15 mouse cellular contexts compared by ENCODE assay signal in the genomic region with DNA sequence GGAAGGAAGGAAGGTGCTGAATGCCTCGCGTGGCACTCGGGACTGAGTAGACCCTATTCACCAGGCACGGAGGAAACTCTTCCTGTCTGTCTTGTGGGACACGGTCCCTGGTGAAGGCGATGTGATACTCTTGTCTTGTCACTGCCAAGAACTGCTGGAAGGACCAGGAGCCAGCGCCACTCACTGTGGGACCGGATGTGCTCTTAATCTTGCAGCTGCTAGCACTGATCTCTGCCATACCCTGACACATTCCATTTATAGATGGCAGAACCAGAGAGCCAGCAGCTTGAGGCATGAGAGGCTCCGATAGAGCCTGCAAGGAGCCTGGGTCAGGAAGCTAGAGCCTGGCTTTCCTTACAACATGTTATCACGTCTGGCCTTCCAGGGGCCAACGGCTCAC. TPM values are rescaled to one million over a fixed set of nuclear protein-coding genes. Genes with fewer than 3 reads are reported as not detected.
DNase-seq lines count a peak whose midpoint lies in the region; ATAC-seq and TF ChIP-seq lines count a peak whose summit lies in the region.
"Had no signal": no experiment of that assay in that cellular context is flagged by ENCODE, and none has a peak within 500 bp of the region (broad histone marks: within the 10 kb centered on the region; RNA-seq: fewer than 3 reads in every experiment).

No protein-coding gene starts in this region.

- no peak overlapping the region for H3K4me2 ChIP-seq in hindbrain, embryonic 16.5 days (ENCODE audit: low read length)
- no peak overlapping the region for H3K4me2 ChIP-seq in limb, embryonic 14.5 days (replicated peaks; ENCODE audit: low read depth, low read length, severe bottlenecking)
- H3K4me2 ChIP-seq in midbrain, postnatal 0 days (ENCODE audit: low read depth, low read length, poor library complexity, severe bottlenecking), result no peak overlapping the region
- H3K4me2 ChIP-seq in forebrain, embryonic 13.5 days, result no peak overlapping the region
- H3K4me2 ChIP-seq: intestine, embryonic 15.5 days had no signal

- 0 out of 2 replicates have a peak, but pooled peaks cover 13% of the 10 kb centered on the region for H3K4me1 ChIP-seq in hindbrain, embryonic 10.5 days (replicated peaks)
- no peaks in the 10 kb centered on the region for H3K4me1 ChIP-seq in hindbrain, embryonic 16.5 days (ENCODE audit: control insufficient read depth, insufficient read depth, low read depth, low read length)
- peaks cover 64% of the 10 kb centered on the region for H3K4me1 ChIP-seq in brown adipose tissue, adult 24 weeks (ENCODE audit: control insufficient read depth, insufficient read depth, insufficient read length, low read length)
- peaks cover 12% of the 10 kb centered on the region for H3K4me1 ChIP-seq in limb, embryonic 14.5 days (ENCODE audit: control insufficient read depth, insufficient read depth, low read length)
- H3K4me1 ChIP-seq in midbrain, postnatal 0 days (ENCODE audit: insufficient read depth, low read length), result no peaks in the 10 kb centered on the region
- H3K4me1 ChIP-seq in forebrain, embryonic 13.5 days, result no peaks in the 10 kb centered on the region

- no peak overlapping the region for H3K9ac ChIP-seq in hindbrain, embryonic 16.5 days (ENCODE audit: low read depth, low read length)
- H3K9ac ChIP-seq in limb, embryonic 14.5 days (ENCODE audit: low read depth, low read length, severe bottlenecking), result no peak overlapping the region
- no peak overlapping the region for H3K9ac ChIP-seq in midbrain, postnatal 0 days (replicated peaks; ENCODE audit: low read length, poor library complexity, severe bottlenecking)
- no peak overlapping the region for H3K9ac ChIP-seq in forebrain, embryonic 13.5 days
- H3K9ac ChIP-seq: intestine, embryonic 15.5 days had no signal

- H3K27me3 ChIP-seq in hindbrain, embryonic 10.5 days (ENCODE audit: insufficient read depth, poor library complexity, severe bottlenecking), result no peaks in the 10 kb centered on the region
- H3K27me3 ChIP-seq in hindbrain, embryonic 16.5 days (replicated peaks; ENCODE audit: control insufficient read depth, insufficient read depth, low read length), result no peaks in the 10 kb centered on the region
- no peaks in the 10 kb centered on the region for H3K27me3 ChIP-seq in limb, embryonic 14.5 days (ENCODE audit: control insufficient read depth, insufficient read depth, low read length)
- H3K27me3 ChIP-seq in midbrain, postnatal 0 days (ENCODE audit: insufficient read depth, low read length), result no peaks in the 10 kb centered on the region
- no peaks in the 10 kb centered on the region for H3K27me3 ChIP-seq in forebrain, embryonic 13.5 days
- H3K27me3 ChIP-seq: intestine, embryonic 15.5 days had no signal

- 86% methylated on average over 11 of the region's 11 CpGs for WGBS in hindbrain, embryonic 10.5 days
- 83% methylated on average over 11 of the region's 11 CpGs for WGBS in hindbrain, embryonic 16.5 days
- 79% methylated on average over 11 of the region's 11 CpGs for WGBS in limb, embryonic 14.5 days
- WGBS in midbrain, postnatal 0 days, result 91% methylated on average over 11 of the region's 11 CpGs
- WGBS in forebrain, embryonic 13.5 days, result 94% methylated on average over 11 of the region's 11 CpGs

- H3K4me3 ChIP-seq in hindbrain, embryonic 10.5 days, result no peak overlapping the region
- H3K4me3 ChIP-seq in hindbrain, embryonic 16.5 days (ENCODE audit: low read length), result no peak overlapping the region
- no peak overlapping the region for H3K4me3 ChIP-seq in brown adipose tissue, adult 24 weeks (ENCODE audit: insufficient read depth, low read depth, low read length)
- no peak overlapping the region for H3K4me3 ChIP-seq in limb, embryonic 14.5 days (replicated peaks; ENCODE audit: low read length)
- no peak overlapping the region for H3K4me3 ChIP-seq in midbrain, postnatal 0 days (ENCODE audit: low read depth, low read length)
- H3K4me3 ChIP-seq in forebrain, embryonic 13.5 days, result no peak overlapping the region
- H3K4me3 ChIP-seq: intestine, embryonic 15.5 days had no signal

- H3K36me3 ChIP-seq in hindbrain, embryonic 10.5 days, result no peaks in the 10 kb centered on the region
- H3K36me3 ChIP-seq in hindbrain, embryonic 16.5 days (ENCODE audit: control insufficient read depth, insufficient read depth, low read length), result no peaks in the 10 kb centered on the region
- no peaks in the 10 kb centered on the region for H3K36me3 ChIP-seq in limb, embryonic 14.5 days (ENCODE audit: control insufficient read depth, insufficient read depth, low read length)
- no peaks in the 10 kb centered on the region for H3K36me3 ChIP-seq in midbrain, postnatal 0 days (ENCODE audit: insufficient read depth, low read length)
- H3K36me3 ChIP-seq in forebrain, embryonic 13.5 days (ENCODE audit: poor library complexity, severe bottlenecking), result no peaks in the 10 kb centered on the region
- H3K36me3 ChIP-seq: intestine, embryonic 15.5 days had no signal

- no peaks in the 10 kb centered on the region for H3K9me3 ChIP-seq in hindbrain, embryonic 10.5 days
- no peaks in the 10 kb centered on the region for H3K9me3 ChIP-seq in hindbrain, embryonic 16.5 days (ENCODE audit: control insufficient read depth, low read length)
- no peaks in the 10 kb centered on the region for H3K9me3 ChIP-seq in limb, embryonic 14.5 days (ENCODE audit: control insufficient read depth, low read length)
- H3K9me3 ChIP-seq in midbrain, postnatal 0 days (ENCODE audit: low read length), result no peaks in the 10 kb centered on the region
- no peaks in the 10 kb centered on the region for H3K9me3 ChIP-seq in forebrain, embryonic 13.5 days (replicated peaks)
- H3K9me3 ChIP-seq: intestine, embryonic 15.5 days had no signal

- ATAC-seq in hindbrain, embryonic 16.5 days, result no peak
- peak; percentile 79 for ATAC-seq in limb, embryonic 14.5 days (ENCODE audit: low FRiP score, low read depth)
- ATAC-seq in midbrain, postnatal 0 days (ENCODE audit: low FRiP score), result no peak
- ATAC-seq in forebrain, embryonic 13.5 days, result no peak
- ATAC-seq: activated CD4-positive, CD25-positive, alpha-beta regulatory T cell, adult 4 months; intestine, embryonic 15.5 days had no signal

- no peak for TF ChIP-seq CTCF in midbrain, postnatal 0 days (IDR thresholded peaks at IDR 0.05)

- no peak for TF ChIP-seq POLR2A in limb, embryonic 14.5 days (IDR thresholded peaks at IDR 0.05; ENCODE audit: borderline replicate concordance, extremely low read depth, insufficient read depth, insufficient read length)

- H3K27ac ChIP-seq in hindbrain, embryonic 10.5 days, result 0 out of 2 replicates have a peak overlapping the region, but pooled peaks have one; percentile 5
- no peak overlapping the region for H3K27ac ChIP-seq in hindbrain, embryonic 16.5 days (ENCODE audit: low read depth, low read length)
- peak overlapping the region; percentile 48 for H3K27ac ChIP-seq in brown adipose tissue, adult 24 weeks (replicated peaks; ENCODE audit: low read depth, low read length)
- H3K27ac ChIP-seq in limb, embryonic 14.5 days (replicated peaks; ENCODE audit: low read depth, low read length), result no peak overlapping the region; the same call in 1 of the 2 replicates
- no peak overlapping the region for H3K27ac ChIP-seq in midbrain, postnatal 0 days (ENCODE audit: low read depth, low read length)
- no peak overlapping the region for H3K27ac ChIP-seq in forebrain, embryonic 13.5 days
- H3K27ac ChIP-seq: intestine, embryonic 15.5 days had no signal

- intact Hi-C loops in gastrocnemius, postnatal 36 days (cut with DNase I), result loop anchor here (5.0 kb wide), 1 partner anchor 44 kb away; no protein-coding TSS in a partner anchor

- DNase-seq in hindbrain, embryonic 10.5 days (ENCODE audit: low spot score), result no peak
- peak; percentile 45 to 57 for DNase-seq in gastrocnemius, postnatal 36 days
- DNase-seq in limb, embryonic 14.5 days (ENCODE audit: low spot score), result peak; percentile 59
- no peak for DNase-seq in midbrain, postnatal 0 days (ENCODE audit: low spot score)
- DNase-seq in left cerebral cortex, adult 11 months (ENCODE audit: low spot score), result no peak
- DNase-seq: B cell, adult 2 months; cerebellum, adult 8-10 months; embryo, embryonic 11 days; left cerebral cortex, postnatal 4 days had no signal

RNA-seq across cellular contexts. Expression of a gene that starts 36.0 kb away (rescaled TPM):
- polyA plus RNA-seq in hindbrain, embryonic 10.5 days (2016; fragmentation: Nextera tagmentation; extraction: Ambion mirVana), result 122 and 123 TPM in 2 replicates
- polyA plus RNA-seq in hindbrain, embryonic 16.5 days (2015; fragmentation: Nextera tagmentation; extraction: Ambion mirVana), result 68.6 and 105 TPM in 2 replicates
- polyA plus RNA-seq in brown adipose tissue, adult 24 weeks (2012; ENCODE audit: insufficient read depth, insufficient read length, missing spikeins), result 142 and 186 TPM in 2 replicates
- total RNA-seq in gastrocnemius, postnatal 36 days (2021), result 100 to 1,000 TPM; 146 to 216 TPM
- 225 and 296 TPM in 2 replicates for polyA plus RNA-seq in limb, embryonic 14.5 days (2012; rRNA removed)
- 210 and 215 TPM in 2 replicates for polyA plus RNA-seq in limb, embryonic 14.5 days (2014; fragmentation: Nextera tagmentation; extraction: Ambion mirVana)
- 193 and 219 TPM in 2 replicates for total RNA-seq in midbrain, postnatal 0 days (2014; rRNA removed)
- polyA plus RNA-seq in midbrain, postnatal 0 days (2015; fragmentation: Nextera tagmentation; extraction: Ambion mirVana), result 45.2 and 48.2 TPM in 2 replicates
- 50.8 and 53.5 TPM in 2 replicates for polyA plus RNA-seq in forebrain, embryonic 13.5 days (2015; fragmentation: Nextera tagmentation; extraction: Ambion mirVana)
- total RNA-seq: MEL had no signal
- polyA plus RNA-seq: activated CD4-positive, CD25-positive, alpha-beta regulatory T cell, adult 4 months had no signal

RNA-seq across cellular contexts. Expression of a gene that starts 36.0 kb away (rescaled TPM):
- 51.1 and 52.9 TPM in 2 replicates for polyA plus RNA-seq in hindbrain, embryonic 10.5 days (2016; fragmentation: Nextera tagmentation; extraction: Ambion mirVana)
- polyA plus RNA-seq in hindbrain, embryonic 16.5 days (2015; fragmentation: Nextera tagmentation; extraction: Ambion mirVana), result 28.9 and 42.5 TPM in 2 replicates
- 51.1 and 77.2 TPM in 2 replicates for polyA plus RNA-seq in brown adipose tissue, adult 24 weeks (2012; ENCODE audit: insufficient read depth, insufficient read length, missing spikeins)
- 100 to 1,000 TPM in 1 of 2 experiments, 10 to 100 TPM in 1; 77.5 to 105 TPM for total RNA-seq in gastrocnemius, postnatal 36 days (2021)
- polyA plus RNA-seq in limb, embryonic 14.5 days (2012; rRNA removed), result 89.0 and 109 TPM in 2 replicates
- polyA plus RNA-seq in limb, embryonic 14.5 days (2014; fragmentation: Nextera tagmentation; extraction: Ambion mirVana), result 76.3 and 76.4 TPM in 2 replicates
- 92.5 and 103 TPM in 2 replicates for total RNA-seq in midbrain, postnatal 0 days (2014; rRNA removed)
- 30.0 and 31.3 TPM in 2 replicates for polyA plus RNA-seq in midbrain, postnatal 0 days (2015; fragmentation: Nextera tagmentation; extraction: Ambion mirVana)
- polyA plus RNA-seq in forebrain, embryonic 13.5 days (2015; fragmentation: Nextera tagmentation; extraction: Ambion mirVana), result 21.7 and 24.0 TPM in 2 replicates
- polyA plus RNA-seq: activated CD4-positive, CD25-positive, alpha-beta regulatory T cell, adult 4 months had no signal

Comparison
In these comparisons a context has a peak if more than half of its experiments do, and no peak if none do; other contexts are left out.
1. H3K27ac ChIP-seq: peak in hindbrain, embryonic 10.5 days (single experiment) and brown adipose tissue, adult 24 weeks (single experiment); none in hindbrain, embryonic 16.5 days (single experiment), limb, embryonic 14.5 days (single experiment), midbrain, postnatal 0 days (single experiment) and forebrain, embryonic 13.5 days (single experiment).
2. DNase-seq: peak in gastrocnemius, postnatal 36 days (2 of 2) and limb, embryonic 14.5 days (single experiment); none in hindbrain, embryonic 10.5 days (single experiment), midbrain, postnatal 0 days (single experiment) and left cerebral cortex, adult 11 months (single experiment).